Mouse (Mus musculus): Measurements from ENCODE around the gene Carmil2. TPM values are rescaled to one million over a fixed set of nuclear protein-coding genes. Genes with fewer than 3 reads are reported as not detected.

Carmil2 gene
- polyA plus RNA-seq, 2 experiments, result 0.63 to 2.3 TPM

- Histone ChIP-seq H3K4me2 (replicated peaks; ENCODE audit: low read depth, low read length, severe bottlenecking) (peak overlapping the region; percentile 61; the same call in 1 of the 2 replicates), H3K27ac (replicated peaks; ENCODE audit: low read depth, low read length) (no peak overlapping the region), H3K4me3 (replicated peaks; ENCODE audit: low read length) (no peak overlapping the region), H3K9ac (ENCODE audit: low read depth, low read length, severe bottlenecking) (no peak overlapping the region), H3K4me1 (ENCODE audit: control insufficient read depth, insufficient read depth, low read length) (peaks cover 15% of the 10 kb centered on the region; the same call in 1 of the 2 replicates), H3K9me3 (ENCODE audit: control insufficient read depth, low read length) (no peaks in the 10 kb centered on the region), H3K36me3 (ENCODE audit: control insufficient read depth, insufficient read depth, low read length) (peaks cover 16% of the 10 kb centered on the region), H3K27me3 (ENCODE audit: control insufficient read depth, insufficient read depth, low read length) (no peaks in the 10 kb centered on the region)
- 80% methylated on average over 12 of the region's 12 CpGs for WGBS
- no peak for ATAC-seq (ENCODE audit: low FRiP score, low read depth)
- no peak for DNase-seq (ENCODE audit: low spot score)
- TF ChIP-seq POLR2A (IDR thresholded peaks at IDR 0.05; ENCODE audit: borderline replicate concordance, extremely low read depth, insufficient read depth, insufficient read length), result no peak
Measured at GRCm38 (mm10) chr8:105706426-105706825, 20.4 kb downstream of the Carmil2 start.

GRCm38 (mm10) chr8:105707498-105708403 is 21.7 kb downstream of the Carmil2 start, which contains the start of the genes 4933405L10Rik and Enkd1:
TSS of gene 4933405L10Rik (plus strand) at chr8:105707655.
TSS of gene Enkd1 (minus strand) at chr8:105708210.
- no peak within 1 kb of the TSS for H3K27ac ChIP-seq (replicated peaks; ENCODE audit: low read depth, low read length)

GRCm38 (mm10) chr8:105708675-105709074 is 22.6 kb downstream of the Carmil2 start:
- ATAC-seq (ENCODE audit: low FRiP score, low read depth) (no peak), DNase-seq (ENCODE audit: low spot score) (no peak)
- H3K4me2 ChIP-seq (replicated peaks; ENCODE audit: low read depth, low read length, severe bottlenecking), result no peak overlapping the region
- no peaks in the 10 kb centered on the region for H3K9me3 ChIP-seq (ENCODE audit: control insufficient read depth, low read length)
- WGBS, result 96% methylated on average over 8 of the region's 8 CpGs
- H3K27ac ChIP-seq (replicated peaks; ENCODE audit: low read depth, low read length), result no peak overlapping the region
- no peak overlapping the region for H3K9ac ChIP-seq (ENCODE audit: low read depth, low read length, severe bottlenecking)
- no peaks in the 10 kb centered on the region for H3K27me3 ChIP-seq (ENCODE audit: control insufficient read depth, insufficient read depth, low read length)
- peaks cover 9% of the 10 kb centered on the region for H3K36me3 ChIP-seq (ENCODE audit: control insufficient read depth, insufficient read depth, low read length)
- no peak overlapping the region for H3K4me3 ChIP-seq (replicated peaks; ENCODE audit: low read length)
- no peak for TF ChIP-seq POLR2A (IDR thresholded peaks at IDR 0.05; ENCODE audit: borderline replicate concordance, extremely low read depth, insufficient read depth, insufficient read length)
- peaks cover 9% of the 10 kb centered on the region; the same call in 1 of the 2 replicates for H3K4me1 ChIP-seq (ENCODE audit: control insufficient read depth, insufficient read depth, low read length)

More at GRCm38 (mm10) chr8:105707498-105708403, 21.7 kb downstream of the Carmil2 start, which contains the start of the genes 4933405L10Rik and Enkd1:
- DNase-seq (ENCODE audit: low spot score) (peak; percentile 95), ATAC-seq (ENCODE audit: low FRiP score, low read depth) (peak; percentile 92)
- 0 out of 2 replicates have a peak, but pooled peaks have one; percentile 12 for TF ChIP-seq POLR2A (IDR thresholded peaks at IDR 0.05; ENCODE audit: borderline replicate concordance, extremely low read depth, insufficient read depth, insufficient read length)
- Histone ChIP-seq H3K9me3 (ENCODE audit: control insufficient read depth, low read length) (no peaks in the 10 kb centered on the region), H3K4me3 (replicated peaks; ENCODE audit: low read length) (peak within 1 kb of the TSS; percentile 76), H3K9ac (ENCODE audit: low read depth, low read length, severe bottlenecking) (peak within 1 kb of the TSS; percentile 69), H3K36me3 (ENCODE audit: control insufficient read depth, insufficient read depth, low read length) (peaks cover 16% of the 10 kb centered on the region), H3K4me1 (ENCODE audit: control insufficient read depth, insufficient read depth, low read length) (peaks cover 9% of the 10 kb centered on the region; the same call in 1 of the 2 replicates), H3K4me2 (replicated peaks; ENCODE audit: low read depth, low read length, severe bottlenecking) (peak within 1 kb of the TSS; percentile 61), H3K27me3 (ENCODE audit: control insufficient read depth, insufficient read depth, low read length) (no peaks in the 10 kb centered on the region)
- 1% methylated on average over 50 of the region's 55 CpGs for WGBS

GRCm38 (mm10) chr8:105709317-105709716 is 23.2 kb downstream of the Carmil2 start:
- ATAC-seq (ENCODE audit: low FRiP score, low read depth), result no peak
- H3K4me3 ChIP-seq (replicated peaks; ENCODE audit: low read length), result no peak overlapping the region
- DNase-seq (ENCODE audit: low spot score), result no peak
- H3K36me3 ChIP-seq (ENCODE audit: control insufficient read depth, insufficient read depth, low read length), result 0 out of 2 replicates have a peak, but pooled peaks cover 5% of the 10 kb centered on the region
- H3K27ac ChIP-seq (replicated peaks; ENCODE audit: low read depth, low read length), result no peak overlapping the region
- TF ChIP-seq POLR2A (IDR thresholded peaks at IDR 0.05; ENCODE audit: borderline replicate concordance, extremely low read depth, insufficient read depth, insufficient read length), result no peak
- H3K9me3 ChIP-seq (ENCODE audit: control insufficient read depth, low read length), result no peaks in the 10 kb centered on the region
- H3K4me1 ChIP-seq (ENCODE audit: control insufficient read depth, insufficient read depth, low read length), result peaks cover 9% of the 10 kb centered on the region; the same call in 1 of the 2 replicates
- H3K9ac ChIP-seq (ENCODE audit: low read depth, low read length, severe bottlenecking), result no peak overlapping the region
- H3K4me2 ChIP-seq (replicated peaks; ENCODE audit: low read depth, low read length, severe bottlenecking), result no peak overlapping the region
- WGBS, result 66% methylated on average over 5 of the region's 14 CpGs
- H3K27me3 ChIP-seq (ENCODE audit: control insufficient read depth, insufficient read depth, low read length), result no peaks in the 10 kb centered on the region

GRCm38 (mm10) chr8:105712286-105712685 is 26.2 kb downstream of the Carmil2 start:
- ATAC-seq (ENCODE audit: low FRiP score, low read depth), result no peak
- no peak for DNase-seq (ENCODE audit: low spot score)
- H3K27me3 ChIP-seq (ENCODE audit: control insufficient read depth, insufficient read depth, low read length), result no peaks in the 10 kb centered on the region
- no peaks in the 10 kb centered on the region for H3K4me1 ChIP-seq (ENCODE audit: control insufficient read depth, insufficient read depth, low read length)
- H3K4me3 ChIP-seq (replicated peaks; ENCODE audit: low read length), result no peak overlapping the region
- no peak overlapping the region for H3K27ac ChIP-seq (replicated peaks; ENCODE audit: low read depth, low read length)
- H3K4me2 ChIP-seq (replicated peaks; ENCODE audit: low read depth, low read length, severe bottlenecking), result no peak overlapping the region
- peaks cover 12% of the 10 kb centered on the region for H3K36me3 ChIP-seq (ENCODE audit: control insufficient read depth, insufficient read depth, low read length)
- 91% methylated on average over 3 of the region's 3 CpGs for WGBS
- H3K9ac ChIP-seq (ENCODE audit: low read depth, low read length, severe bottlenecking), result no peak overlapping the region
- TF ChIP-seq POLR2A (IDR thresholded peaks at IDR 0.05; ENCODE audit: borderline replicate concordance, extremely low read depth, insufficient read depth, insufficient read length), result no peak
- no peaks in the 10 kb centered on the region for H3K9me3 ChIP-seq (ENCODE audit: control insufficient read depth, low read length)
